Mouse (Mus musculus): Measurements from ENCODE around the gene Met.

DNA sequence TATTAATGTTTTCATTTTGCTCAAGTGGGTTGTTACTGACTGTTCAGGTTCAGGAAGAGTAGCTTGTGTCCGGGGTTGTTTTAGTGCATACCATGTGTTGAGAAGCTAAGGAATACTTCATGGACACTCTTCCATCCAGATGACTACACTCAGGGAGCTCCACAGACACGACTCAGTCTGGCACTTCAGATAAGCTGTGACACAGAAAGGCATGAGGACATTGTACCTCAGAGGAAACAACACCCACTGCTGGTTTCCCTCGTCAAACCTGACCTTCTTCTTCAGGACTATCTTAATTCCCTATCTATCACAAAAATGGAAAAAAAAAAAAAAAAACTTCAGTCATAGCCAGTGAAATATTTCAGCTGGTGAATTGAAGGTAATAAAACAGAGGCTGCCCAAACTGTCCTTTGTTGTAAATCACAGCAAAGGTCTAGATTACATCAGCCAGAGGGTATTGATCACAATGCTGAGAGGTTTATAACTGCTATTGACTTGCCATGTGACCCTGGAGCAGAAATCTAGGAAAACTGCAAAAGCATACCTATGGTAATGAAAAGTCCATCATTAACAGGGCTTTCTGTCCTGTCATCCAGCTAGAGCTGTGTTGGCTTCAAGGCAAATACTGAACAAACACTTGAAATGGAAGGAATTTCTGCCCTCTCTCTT, 114.6 kb downstream of the Met start:
- TF ChIP-seq POLR2A (IDR thresholded peaks at IDR 0.05; ENCODE audit: insufficient read depth, low read depth, low read length) (no peak), CTCF (IDR thresholded peaks at IDR 0.05; ENCODE audit: insufficient read depth, low read depth, low read length) (no peak)
